In the genomic region with DNA sequence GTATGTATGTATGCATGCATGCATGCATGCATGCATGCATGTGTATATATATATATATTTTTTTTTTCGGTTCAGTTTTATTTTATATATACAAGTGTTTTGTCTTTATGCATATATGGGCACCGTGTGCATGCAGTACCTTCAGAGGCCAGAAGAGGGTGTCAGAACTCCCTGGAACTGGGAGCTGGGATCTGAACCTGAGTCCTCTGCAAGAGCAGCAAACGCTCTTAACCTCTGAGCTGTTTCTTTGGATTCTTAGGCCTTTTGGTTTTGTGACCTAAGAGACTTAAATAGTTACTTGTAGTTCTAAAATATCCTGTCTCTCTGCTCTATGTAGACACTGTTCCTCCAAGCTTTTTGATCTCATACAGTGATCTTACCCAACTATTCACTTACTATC, we compare ENCODE assay signal across 8 mouse cellular contexts. TPM values are rescaled to one million over a fixed set of nuclear protein-coding genes. Genes with fewer than 3 reads are reported as not detected.
DNase-seq lines count a peak whose midpoint lies in the region; ATAC-seq lines count a peak whose summit lies in the region.

No protein-coding gene starts in this region.

- H3K4me3 ChIP-seq in forebrain, embryonic 10.5 days: no peak overlapping the region
- H3K4me3 ChIP-seq in forebrain, embryonic 16.5 days (replicated peaks; ENCODE audit: low read length): no peak overlapping the region

- no peak overlapping the region for H3K27ac ChIP-seq in forebrain, embryonic 10.5 days
- H3K27ac ChIP-seq in forebrain, embryonic 16.5 days (ENCODE audit: low read length): no peak overlapping the region

- no peak overlapping the region for H3K9ac ChIP-seq in forebrain, embryonic 16.5 days (replicated peaks; ENCODE audit: low read depth, low read length)

- no peak overlapping the region for H3K4me2 ChIP-seq in forebrain, embryonic 16.5 days (ENCODE audit: low read length)

- H3K9me3 ChIP-seq in forebrain, embryonic 10.5 days: no peaks in the 10 kb centered on the region
- no peaks in the 10 kb centered on the region for H3K9me3 ChIP-seq in forebrain, embryonic 16.5 days (ENCODE audit: control insufficient read depth, low read length)

- H3K4me1 ChIP-seq in forebrain, embryonic 10.5 days: peaks cover 13% of the 10 kb centered on the region
- H3K4me1 ChIP-seq in forebrain, embryonic 16.5 days (replicated peaks; ENCODE audit: control insufficient read depth, insufficient read depth, low read length): peaks cover 13% of the 10 kb centered on the region

- H3K27me3 ChIP-seq in forebrain, embryonic 10.5 days (ENCODE audit: poor library complexity, severe bottlenecking): no peaks in the 10 kb centered on the region
- H3K27me3 ChIP-seq in forebrain, embryonic 16.5 days (replicated peaks; ENCODE audit: control insufficient read depth, insufficient read depth, low read length): no peaks in the 10 kb centered on the region
- H3K27me3 ChIP-seq in splenic B cell, adult 2 months (ENCODE audit: control insufficient read depth, insufficient read depth, low read length, poor library complexity, severe bottlenecking): no peaks in the 10 kb centered on the region

- H3K36me3 ChIP-seq in forebrain, embryonic 10.5 days (replicated peaks): peaks cover 23% of the 10 kb centered on the region
- H3K36me3 ChIP-seq in forebrain, embryonic 16.5 days (ENCODE audit: control insufficient read depth, insufficient read depth): no peaks in the 10 kb centered on the region
- H3K36me3 ChIP-seq in splenic B cell, adult 2 months (ENCODE audit: control insufficient read depth, insufficient read depth, low read length, poor library complexity, severe bottlenecking): no peaks in the 10 kb centered on the region

- WGBS in forebrain, embryonic 10.5 days: 60% methylated on average over 3 of the region's 3 CpGs
- 47% methylated on average over 3 of the region's 3 CpGs for WGBS in forebrain, embryonic 16.5 days

- no peak for ATAC-seq in forebrain, embryonic 16.5 days

- DNase-seq in forebrain, embryonic 10.5 days (ENCODE audit: extremely low spot score, low spot score): peak; percentile 63
- peak; percentile 44 to 58 for DNase-seq in lung, adult 18-20 months
- no peak for DNase-seq in lung, postnatal 25 days (ENCODE audit: low spot score)
- peak; percentile 63 to 70 for DNase-seq in adrenal gland, postnatal 36 days
- DNase-seq in kidney, postnatal 36 days: peak; percentile 59 to 81
- DNase-seq in splenic B cell, adult 2 months (ENCODE audit: low read depth, low spot score): peak; percentile 70
- DNase-seq in urinary bladder, postnatal 14 days (ENCODE audit: low spot score): no peak

RNA-seq across cellular contexts. Expression of gene Copz1, which starts 11.6 kb away (rescaled TPM):
- 279 and 280 TPM in 2 replicates for polyA plus RNA-seq in forebrain, embryonic 10.5 days (2016; fragmentation: Nextera tagmentation; extraction: Ambion mirVana)
- 221 TPM in 2 replicates for polyA plus RNA-seq in forebrain, embryonic 16.5 days (2015; fragmentation: Nextera tagmentation; extraction: Ambion mirVana)
- 100 to 1,000 TPM; 144 to 150 TPM for total RNA-seq in adrenal gland, postnatal 36 days (2021)

RNA-seq across cellular contexts. Expression of gene Nfe2, which starts 25.9 kb away (rescaled TPM):
- 5.5 and 8.3 TPM in 2 replicates for polyA plus RNA-seq in forebrain, embryonic 10.5 days (2016; fragmentation: Nextera tagmentation; extraction: Ambion mirVana)
- polyA plus RNA-seq in forebrain, embryonic 16.5 days (2015; fragmentation: Nextera tagmentation; extraction: Ambion mirVana): 0.30 and 0.39 TPM in 2 replicates
- total RNA-seq in adrenal gland, postnatal 36 days (2021): under 1 TPM; 0.16 to 0.43 TPM

RNA-seq across cellular contexts. Expression of gene Gpr84, which starts 26.3 kb away (rescaled TPM):
- polyA plus RNA-seq in forebrain, embryonic 10.5 days (2016; fragmentation: Nextera tagmentation; extraction: Ambion mirVana): 0.14 and 0.36 TPM in 2 replicates
- 0.24 and 0.73 TPM in 2 replicates for polyA plus RNA-seq in forebrain, embryonic 16.5 days (2015; fragmentation: Nextera tagmentation; extraction: Ambion mirVana)
- total RNA-seq in adrenal gland, postnatal 36 days (2021): not detected

RNA-seq across cellular contexts. Expression of gene Hnrnpa1, which starts 43.8 kb away (rescaled TPM):
- 1,920 and 1,979 TPM in 2 replicates for polyA plus RNA-seq in forebrain, embryonic 10.5 days (2016; fragmentation: Nextera tagmentation; extraction: Ambion mirVana)
- 935 and 1,030 TPM in 2 replicates for polyA plus RNA-seq in forebrain, embryonic 16.5 days (2015; fragmentation: Nextera tagmentation; extraction: Ambion mirVana)
- total RNA-seq in adrenal gland, postnatal 36 days (2021): 100 to 1,000 TPM; 193 to 199 TPM

RNA-seq across cellular contexts. Expression of gene Cbx5, which starts 44.5 kb away (rescaled TPM):
- 212 and 221 TPM in 2 replicates for polyA plus RNA-seq in forebrain, embryonic 10.5 days (2016; fragmentation: Nextera tagmentation; extraction: Ambion mirVana)
- polyA plus RNA-seq in forebrain, embryonic 16.5 days (2015; fragmentation: Nextera tagmentation; extraction: Ambion mirVana): 132 and 139 TPM in 2 replicates
- total RNA-seq in adrenal gland, postnatal 36 days (2021): 10 to 100 TPM; 79.0 to 82.6 TPM

Comparison
In these comparisons a context has a peak if more than half of its experiments do, and no peak if none do; other contexts are left out.
1. DNase-seq: peak in forebrain, embryonic 10.5 days (single experiment), lung, adult 18-20 months (2 of 2), adrenal gland, postnatal 36 days (2 of 2), kidney, postnatal 36 days (2 of 2) and splenic B cell, adult 2 months (single experiment); none in lung, postnatal 25 days (single experiment) and urinary bladder, postnatal 14 days (single experiment).